Mouse (Mus musculus) CH12.LX (cell line): ENCODE data around the gene Onecut3. TPM values are rescaled to one million over a fixed set of nuclear protein-coding genes. Genes with fewer than 3 reads are reported as not detected.

Experiments used
- BHLHE40 ChIP-seq: IDR thresholded peaks from 2 replicates; pipeline ENCODE4 v1.6.1; 2011; ENCODE audit warnings: mild to moderate bottlenecking, low read depth, low read length, improper control_type of control experiment
- CHD1 ChIP-seq: IDR thresholded peaks from 2 replicates; pipeline ENCODE4 v1.6.1; 2012; ENCODE audit warnings: low read depth, low read length, improper control_type of control experiment, inconsistent platforms
- CTCF ChIP-seq, 2 experiments: IDR thresholded peaks in 1 of 2; conservative IDR thresholded peaks in 1 of 2; 2 replicates each; pipeline ENCODE4 v1.5.1; 2011 to 2012; ENCODE audit warnings: low read depth in 2 of 2, low read length in 2 of 2, improper control_type of control experiment in 1 of 2, inconsistent platforms in 1 of 2, mild to moderate bottlenecking in 1 of 2, moderate library complexity in 1 of 2
- ELF1 ChIP-seq: IDR thresholded peaks from 2 replicates; pipeline ENCODE4 v1.6.1; 2014; ENCODE audit warnings: low read depth, mild to moderate bottlenecking, inconsistent platforms, low read length, improper control_type of control experiment
- HCFC1 ChIP-seq: IDR thresholded peaks from 2 replicates; pipeline ENCODE4 v1.6.1; 2012; ENCODE audit warnings: low read depth, mild to moderate bottlenecking, inconsistent platforms, low read length, improper control_type of control experiment
- IRF4 ChIP-seq: IDR thresholded peaks from 2 replicates; pipeline ENCODE4 v1.6.1; 2014; ENCODE audit warnings: low read depth, mild to moderate bottlenecking, inconsistent platforms, low read length, improper control_type of control experiment
- MAFK ChIP-seq: IDR thresholded peaks from 2 replicates; pipeline ENCODE4 v1.6.1; 2011; ENCODE audit warnings: low read length, improper control_type of control experiment; ENCODE audit not compliant: insufficient replicate concordance
- SIN3A ChIP-seq: IDR thresholded peaks from 2 replicates; pipeline ENCODE4 v1.6.1; 2012; ENCODE audit warnings: low read length, improper control_type of control experiment, inconsistent platforms
- SMC3 ChIP-seq: IDR thresholded peaks from 2 replicates; pipeline ENCODE4 v1.6.1; 2011; ENCODE audit warnings: low read depth, low read length, improper control_type of control experiment
- ZMIZ1 ChIP-seq: IDR thresholded peaks from 2 replicates; pipeline ENCODE4 v1.6.1; 2012; ENCODE audit warnings: low read depth, mild to moderate bottlenecking, inconsistent platforms, low read length, improper control_type of control experiment
- polyA plus RNA-seq: library from polyadenylated mRNA; unstranded; fragments of >175 nt; gene quantifications from 2 replicates; pipeline ENCODE4 v1.2.1, GENCODE M21; 2012; ENCODE audit warnings: low read depth; ENCODE audit not compliant: insufficient read length
- total RNA-seq, 2 experiments: library from RNA; depleted of rRNA; stranded (reverse); fragments of 300-350 nt in 1 of 2; fragments of >200 nt in 1 of 2; gene quantifications; 2 replicates each; pipeline ENCODE4 v1.2.3; 2012 to 2014

Gene Onecut3
- total and polyA plus RNA-seq, 3 experiments, result not detected

- no peak for TF ChIP-seq HCFC1
- TF ChIP-seq BHLHE40, result no peak
- peak; percentile 86 to 88 for TF ChIP-seq CTCF (conservative IDR thresholded peaks at IDR 0.05 in 1 of 2, IDR thresholded peaks at IDR 0.05 in 1 of 2; ENCODE audit: low read depth in 2 of 2, low read length in 2 of 2)
- no peak for TF ChIP-seq CHD1
- no peak; the same call in 1 of the 2 replicates for TF ChIP-seq ZMIZ1
- TF ChIP-seq SIN3A, result no peak; the same call in 1 of the 2 replicates
- TF ChIP-seq SMC3, result peak; percentile 68
- no peak for TF ChIP-seq IRF4
- peak; percentile 12; the same call in 1 of the 2 replicates for TF ChIP-seq ELF1
- TF ChIP-seq MAFK, result no peak
These were observed 71.9 kb downstream of the Onecut3 start (continued) for GRCm38 (mm10) chr10:80566375-80567092.

Other genes starting within 250 kb of the Onecut3 start
Only the 20 nearest of the 27 such genes appear.
- gene Apc2, start 198.9 kb upstream of the Onecut3 start, total RNA-seq (2012; rRNA removed), result 0.13 TPM in 2 replicates
- not detected in 2 replicates for gene Apc2, start 198.9 kb upstream of the Onecut3 start, total RNA-seq (2014; rRNA removed)
- gene Apc2, start 198.9 kb upstream of the Onecut3 start, polyA plus RNA-seq, result 0.04 and 0.07 TPM in 2 replicates
- gene 2310011J03Rik, start 174.3 kb upstream of the Onecut3 start, total RNA-seq (2012; rRNA removed), result 46.8 and 59.7 TPM in 2 replicates
- gene 2310011J03Rik, start 174.3 kb upstream of the Onecut3 start, total RNA-seq (2014; rRNA removed), result 35.6 and 37.5 TPM in 2 replicates
- 34.6 and 38.9 TPM in 2 replicates for gene 2310011J03Rik, start 174.3 kb upstream of the Onecut3 start, polyA plus RNA-seq
- 1.1 and 1.3 TPM in 2 replicates for gene Pcsk4, start 165.3 kb upstream of the Onecut3 start, total RNA-seq (2012; rRNA removed)
- not detected in 2 replicates for gene Pcsk4, start 165.3 kb upstream of the Onecut3 start, total RNA-seq (2014; rRNA removed)
- 0.46 TPM in 1 of 2 replicates, not detected in the other for gene Pcsk4, start 165.3 kb upstream of the Onecut3 start, polyA plus RNA-seq
- gene Reep6, start 164.9 kb upstream of the Onecut3 start, total RNA-seq (2012; rRNA removed), result 1.7 and 5.0 TPM in 2 replicates
- gene Reep6, start 164.9 kb upstream of the Onecut3 start, total RNA-seq (2014; rRNA removed), result 0.20 and 0.48 TPM in 2 replicates
- 5.2 and 7.5 TPM in 2 replicates for gene Reep6, start 164.9 kb upstream of the Onecut3 start, polyA plus RNA-seq
- gene Adamtsl5, start 146.4 kb upstream of the Onecut3 start, total RNA-seq (2012; rRNA removed), result 0.38 and 0.55 TPM in 2 replicates
- 0.16 and 0.27 TPM in 2 replicates for gene Adamtsl5, start 146.4 kb upstream of the Onecut3 start, total RNA-seq (2014; rRNA removed)
- gene Adamtsl5, start 146.4 kb upstream of the Onecut3 start, polyA plus RNA-seq, result 0.07 and 0.16 TPM in 2 replicates
- gene Plk5, start 138.4 kb upstream of the Onecut3 start, total RNA-seq (2012; rRNA removed), result not detected in 2 replicates
- gene Plk5, start 138.4 kb upstream of the Onecut3 start, total RNA-seq (2014; rRNA removed), result not detected in 2 replicates
- not detected in 2 replicates for gene Plk5, start 138.4 kb upstream of the Onecut3 start, polyA plus RNA-seq
- gene Mex3d, start 107.2 kb upstream of the Onecut3 start, total RNA-seq (2012; rRNA removed), result 8.4 and 8.5 TPM in 2 replicates
- 4.9 and 6.6 TPM in 2 replicates for gene Mex3d, start 107.2 kb upstream of the Onecut3 start, total RNA-seq (2014; rRNA removed)
- gene Mex3d, start 107.2 kb upstream of the Onecut3 start, polyA plus RNA-seq, result 4.7 and 5.9 TPM in 2 replicates
- 61.9 and 67.0 TPM in 2 replicates for gene Mbd3, start 95.3 kb upstream of the Onecut3 start, total RNA-seq (2012; rRNA removed)
- gene Mbd3, start 95.3 kb upstream of the Onecut3 start, total RNA-seq (2014; rRNA removed), result 48.7 and 51.5 TPM in 2 replicates
- 131 and 133 TPM in 2 replicates for gene Mbd3, start 95.3 kb upstream of the Onecut3 start, polyA plus RNA-seq
- gene Uqcr11, start 88.0 kb upstream of the Onecut3 start, total RNA-seq (2012; rRNA removed), result 466 and 529 TPM in 2 replicates
- gene Uqcr11, start 88.0 kb upstream of the Onecut3 start, total RNA-seq (2014; rRNA removed), result 442 and 444 TPM in 2 replicates
- 206 and 248 TPM in 2 replicates for gene Uqcr11, start 88.0 kb upstream of the Onecut3 start, polyA plus RNA-seq
- 179 and 207 TPM in 2 replicates for gene Tcf3, start 61.2 kb upstream of the Onecut3 start, total RNA-seq (2012; rRNA removed)
- gene Tcf3, start 61.2 kb upstream of the Onecut3 start, total RNA-seq (2014; rRNA removed), result 139 and 146 TPM in 2 replicates
- gene Tcf3, start 61.2 kb upstream of the Onecut3 start, polyA plus RNA-seq, result 208 and 223 TPM in 2 replicates
- 0.08 and 0.21 TPM in 2 replicates for gene Atp8b3, start 44.3 kb downstream of the Onecut3 start, total RNA-seq (2012; rRNA removed)
- 0.14 and 0.21 TPM in 2 replicates for gene Atp8b3, start 44.3 kb downstream of the Onecut3 start, total RNA-seq (2014; rRNA removed)
- 0.11 and 0.27 TPM in 2 replicates for gene Atp8b3, start 44.3 kb downstream of the Onecut3 start, polyA plus RNA-seq
- gene Rexo1, start 66.7 kb downstream of the Onecut3 start, total RNA-seq (2012; rRNA removed), result 16.5 and 17.7 TPM in 2 replicates
- gene Rexo1, start 66.7 kb downstream of the Onecut3 start, total RNA-seq (2014; rRNA removed), result 6.3 and 7.0 TPM in 2 replicates
- 31.6 and 41.9 TPM in 2 replicates for gene Rexo1, start 66.7 kb downstream of the Onecut3 start, polyA plus RNA-seq
- 84.8 and 94.0 TPM in 2 replicates for gene Klf16, start 82.5 kb downstream of the Onecut3 start, total RNA-seq (2012; rRNA removed)
- gene Klf16, start 82.5 kb downstream of the Onecut3 start, total RNA-seq (2014; rRNA removed), result 14.1 and 14.5 TPM in 2 replicates
- gene Klf16, start 82.5 kb downstream of the Onecut3 start, polyA plus RNA-seq, result 30.9 and 38.2 TPM in 2 replicates
- 49.1 and 52.8 TPM in 2 replicates for gene Abhd17a, start 95.5 kb downstream of the Onecut3 start, total RNA-seq (2012; rRNA removed)
- gene Abhd17a, start 95.5 kb downstream of the Onecut3 start, total RNA-seq (2014; rRNA removed), result 28.0 and 37.2 TPM in 2 replicates
- gene Abhd17a, start 95.5 kb downstream of the Onecut3 start, polyA plus RNA-seq, result 44.6 and 48.0 TPM in 2 replicates
- gene Scamp4, start 108.0 kb downstream of the Onecut3 start, total RNA-seq (2012; rRNA removed), result 33.2 and 33.9 TPM in 2 replicates
- gene Scamp4, start 108.0 kb downstream of the Onecut3 start, total RNA-seq (2014; rRNA removed), result 17.8 and 18.5 TPM in 2 replicates
- 81.2 and 89.9 TPM in 2 replicates for gene Scamp4, start 108.0 kb downstream of the Onecut3 start, polyA plus RNA-seq
- gene Adat3, start 108.0 kb downstream of the Onecut3 start, total RNA-seq (2012; rRNA removed), result 5.0 and 8.0 TPM in 2 replicates
- 5.8 and 6.6 TPM in 2 replicates for gene Adat3, start 108.0 kb downstream of the Onecut3 start, total RNA-seq (2014; rRNA removed)
- gene Adat3, start 108.0 kb downstream of the Onecut3 start, polyA plus RNA-seq, result 6.3 and 6.7 TPM in 2 replicates
- 1.8 and 2.2 TPM in 2 replicates for gene Gm49322, start 111.2 kb downstream of the Onecut3 start, total RNA-seq (2012; rRNA removed)
- gene Gm49322, start 111.2 kb downstream of the Onecut3 start, total RNA-seq (2014; rRNA removed), result 0.20 and 0.28 TPM in 2 replicates
- 0.97 and 1.1 TPM in 2 replicates for gene Gm49322, start 111.2 kb downstream of the Onecut3 start, polyA plus RNA-seq
- 44.1 and 50.3 TPM in 2 replicates for gene Csnk1g2, start 128.0 kb downstream of the Onecut3 start, total RNA-seq (2012; rRNA removed)
- 44.3 and 50.1 TPM in 2 replicates for gene Csnk1g2, start 128.0 kb downstream of the Onecut3 start, total RNA-seq (2014; rRNA removed)
- 55.9 and 59.0 TPM in 2 replicates for gene Csnk1g2, start 128.0 kb downstream of the Onecut3 start, polyA plus RNA-seq
- gene Btbd2, start 162.2 kb downstream of the Onecut3 start, total RNA-seq (2012; rRNA removed), result 19.3 and 26.2 TPM in 2 replicates
- gene Btbd2, start 162.2 kb downstream of the Onecut3 start, total RNA-seq (2014; rRNA removed), result 10.0 and 11.1 TPM in 2 replicates
- gene Btbd2, start 162.2 kb downstream of the Onecut3 start, polyA plus RNA-seq, result 18.8 and 19.4 TPM in 2 replicates
- 91.5 and 110 TPM in 2 replicates for gene Mknk2, start 183.3 kb downstream of the Onecut3 start, total RNA-seq (2012; rRNA removed)
- gene Mknk2, start 183.3 kb downstream of the Onecut3 start, total RNA-seq (2014; rRNA removed), result 121 and 138 TPM in 2 replicates
- gene Mknk2, start 183.3 kb downstream of the Onecut3 start, polyA plus RNA-seq, result 175 and 199 TPM in 2 replicates